Mouse (Mus musculus): ENCODE data around the gene Slc7a15.

- TF ChIP-seq CTCF (conservative IDR thresholded peaks at IDR 0.05; ENCODE audit: low read length) = no peak
- no peak for TF ChIP-seq NANOG (IDR thresholded peaks at IDR 0.05; ENCODE audit: borderline replicate concordance, low read length)
- no peak for TF ChIP-seq POU5F1 (IDR thresholded peaks at IDR 0.05; ENCODE audit: borderline replicate concordance, low read length)
Observed at GRCm38 (mm10) chr12:8499871-8500596, 98.8 kb downstream of the Slc7a15 start, which contains the start of gene Rhob.

All from E14TG2a.4 (cell line).